Mouse (Mus musculus) neural tube, embryonic 14.5 days (tissue): ENCODE measurements around the gene Lats2. TPM values are rescaled to one million over a fixed set of nuclear protein-coding genes. Genes with fewer than 3 reads are reported as not detected.

Experiments
- ATAC-seq: fragments of 200-750 bp; cut with Nextera tagmentation; 2 replicates; pipeline ENCODE4 v1.8.0; 2017; ENCODE audit warnings: low read depth, mild to moderate bottlenecking, moderate TSS enrichment, moderate library complexity
- H3K27ac ChIP-seq: fragments of 300-500 bp; sonication (generic); 2 replicates; pipeline ENCODE4 v1.5.1; 2014; ENCODE audit warnings: low read depth, mild to moderate bottlenecking, control low read depth, low read length, moderate library complexity, mixed read lengths
- H3K27me3 ChIP-seq: fragments of 300-500 bp; sonication (generic); 2 replicates; pipeline ENCODE4 v1.6.1; 2014; ENCODE audit warnings: low read length; ENCODE audit not compliant: control insufficient read depth, insufficient read depth
- H3K36me3 ChIP-seq: fragments of 300-500 bp; sonication (generic); 2 replicates; pipeline ENCODE4 v1.6.1; 2014; ENCODE audit warnings: low read length, mixed read lengths; ENCODE audit not compliant: control insufficient read depth, insufficient read depth
- H3K4me1 ChIP-seq: fragments of 300-500 bp; sonication (generic); 2 replicates; pipeline ENCODE4 v1.6.1; 2014; ENCODE audit warnings: low read length; ENCODE audit not compliant: control insufficient read depth, insufficient read depth
- H3K4me2 ChIP-seq: fragments of 300-500 bp; sonication (generic); 2 replicates; pipeline ENCODE4 v1.6.1; 2014; ENCODE audit warnings: mild to moderate bottlenecking, low read depth, low read length, control low read depth
- H3K4me3 ChIP-seq: fragments of 300-500 bp; sonication (generic); 2 replicates; pipeline ENCODE4 v1.5.1; 2014; ENCODE audit warnings: low read depth, low read length, control low read depth, mixed read lengths
- H3K9ac ChIP-seq: fragments of 300-500 bp; sonication (generic); replicated peaks from 2 replicates; pipeline ENCODE4 v1.6.1; 2014; ENCODE audit warnings: low read depth, mild to moderate bottlenecking, control low read depth, low read length, mixed read lengths
- H3K9me3 ChIP-seq: fragments of 300-500 bp; sonication (generic); 2 replicates; pipeline ENCODE4 v1.6.1; 2016; ENCODE audit warnings: low read length; ENCODE audit not compliant: control insufficient read depth
- WGBS: fragments of 180-500 bp; shearing (Covaris S2); extraction: QIAGEN DNeasy Blood & Tissue Kit; methylation state at CpG from one replicate; pipeline ENCODE4 v1.1.7; 2014; 5-methylcytosine and 5-hydroxymethylcytosine counted together
- microRNA-seq: library from miRNA; unstranded; fragments of <30 nt; microRNA quantifications from one replicate; pipeline ENCODE4, GENCODE M21; 2016
- polyA plus RNA-seq: library from polyadenylated mRNA; unstranded; fragments of >200 nt; fragmentation: Nextera tagmentation; extraction: Ambion mirVana; gene quantifications from 2 replicates; pipeline ENCODE4 v1.2.1, GENCODE M21; 2014

The Lats2 gene
- polyA plus RNA-seq, 1 experiment from 2014 or later = 5.0 TPM

GRCm38 (mm10) chr14:57649501-57649900, 108.7 kb downstream of the Lats2 start:
- Histone ChIP-seq H3K36me3 (no peaks in the 10 kb centered on the region), H3K9me3 (no peaks in the 10 kb centered on the region), H3K27me3 (no peaks in the 10 kb centered on the region), H3K9ac (no peak overlapping the region), H3K27ac (no peak overlapping the region), H3K4me1 (no peaks in the 10 kb centered on the region), H3K4me2 (no peak overlapping the region), H3K4me3 (no peak overlapping the region)
- no peak for ATAC-seq

DNA sequence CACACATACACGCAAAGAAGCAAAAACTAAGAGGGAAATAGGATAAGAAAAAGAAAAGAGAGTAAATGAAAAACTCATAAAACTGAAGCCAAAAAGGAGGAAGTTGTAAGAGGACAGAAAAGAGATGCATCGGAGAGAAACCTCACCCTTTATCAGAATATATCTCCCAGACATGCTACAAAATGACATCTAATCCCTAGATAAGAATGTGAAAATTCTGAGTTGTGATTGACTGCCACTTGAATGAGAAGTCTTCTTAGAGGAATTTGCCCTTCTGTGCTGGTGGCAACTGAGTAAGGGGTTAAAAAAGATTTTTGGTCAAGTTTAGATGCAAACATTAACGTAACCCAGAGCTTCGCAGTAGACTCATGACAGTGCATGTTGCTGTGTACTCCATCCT, 112.0 kb downstream of the Lats2 start:
- no peaks in the 10 kb centered on the region for H3K36me3 ChIP-seq

More for the DNA sequence above, 112.0 kb downstream of the Lats2 start:
- ATAC-seq = no peak
- Histone ChIP-seq H3K4me3 (no peak overlapping the region), H3K9me3 (no peaks in the 10 kb centered on the region), H3K4me2 (no peak overlapping the region), H3K27me3 (no peaks in the 10 kb centered on the region), H3K9ac (no peak overlapping the region), H3K4me1 (no peaks in the 10 kb centered on the region), H3K27ac (no peak overlapping the region)
- WGBS = 94% methylated on average over 4 of the region's 4 CpGs

Small RNAs within 50 kb of the gene (microRNA-seq; reads per million reads assigned to microRNA genes)
- not detected for gene Mir3077

Other genes starting within 250 kb of the Lats2 start
- gene Il17d, start 233.6 kb downstream of the Lats2 start, polyA plus RNA-seq = 3.1 TPM in 2 replicates
- gene Eef1akmt1, start 186.8 kb downstream of the Lats2 start, polyA plus RNA-seq = 101 and 109 TPM in 2 replicates
- gene Xpo4, start 93.0 kb downstream of the Lats2 start, polyA plus RNA-seq = 17.5 and 18.0 TPM in 2 replicates
- not detected in 2 replicates for gene Gm49361, start 12.3 kb downstream of the Lats2 start, polyA plus RNA-seq
- gene Sap18, start 39.8 kb upstream of the Lats2 start, polyA plus RNA-seq = 21.5 and 28.5 TPM in 2 replicates
- 3.6 and 5.3 TPM in 2 replicates for gene Ska3, start 67.8 kb upstream of the Lats2 start, polyA plus RNA-seq
- 155 and 175 TPM in 2 replicates for gene Mrpl57, start 67.8 kb upstream of the Lats2 start, polyA plus RNA-seq
- gene Zdhhc20, start 131.9 kb upstream of the Lats2 start, polyA plus RNA-seq = 38.9 and 42.8 TPM in 2 replicates
- 46.5 and 56.7 TPM in 2 replicates for gene Micu2, start 240.9 kb upstream of the Lats2 start, polyA plus RNA-seq